Mouse (Mus musculus) midbrain, embryonic 16.5 days (tissue): Measurements from ENCODE around the gene Hbq1b. TPM values are rescaled to one million over a fixed set of nuclear protein-coding genes. Genes with fewer than 3 reads are reported as not detected.
A peak's percentile ranks its signal among the peaks of the same experiment; 100 is the strongest.
"Not testable (repeated sequence)": the region's sequence is repeated elsewhere in the genome, so short reads cannot be mapped to it uniquely, and the experiment has no call there.

ENCODE experiments used
- ATAC-seq: fragments of 200-750 bp; cut with Nextera tagmentation; 2 replicates; pipeline ENCODE4 v1.8.0; 2017; ENCODE audit warnings: moderate TSS enrichment
- H3K27ac ChIP-seq: fragments of 300-500 bp; sonication (generic); 2 replicates; pipeline ENCODE4 v1.5.1; 2014; ENCODE audit warnings: mild to moderate bottlenecking, low read length, mixed read lengths
- H3K27me3 ChIP-seq: fragments of 300-500 bp; sonication (generic); 2 replicates; pipeline ENCODE4 v1.6.1; 2014; ENCODE audit warnings: low read depth, low read length, mixed read lengths; ENCODE audit not compliant: control insufficient read depth, insufficient read depth
- H3K36me3 ChIP-seq: fragments of 300-500 bp; sonication (generic); 2 replicates; pipeline ENCODE4 v1.6.1; 2014; ENCODE audit warnings: mild to moderate bottlenecking, low read length, moderate library complexity, mixed read lengths; ENCODE audit not compliant: control insufficient read depth, insufficient read depth
- H3K4me1 ChIP-seq: fragments of 300-500 bp; sonication (generic); 2 replicates; pipeline ENCODE4 v1.6.1; 2014; ENCODE audit warnings: mild to moderate bottlenecking, low read length, mixed read lengths; ENCODE audit not compliant: control insufficient read depth, insufficient read depth
- H3K4me2 ChIP-seq: fragments of 300-500 bp; sonication (generic); 2 replicates; pipeline ENCODE4 v1.6.1; 2014; ENCODE audit warnings: mild to moderate bottlenecking, low read length, mixed read lengths
- H3K4me3 ChIP-seq: fragments of 300-500 bp; sonication (generic); 2 replicates; pipeline ENCODE4 v1.5.1; 2014; ENCODE audit warnings: low read depth, mild to moderate bottlenecking, low read length, moderate library complexity, mixed read lengths
- H3K9ac ChIP-seq: fragments of 300-500 bp; sonication (generic); 2 replicates; pipeline ENCODE4 v1.6.1; 2014; ENCODE audit warnings: low read depth, low read length, mixed read lengths
- H3K9me3 ChIP-seq: fragments of 300-500 bp; sonication (generic); replicated peaks from 2 replicates; pipeline ENCODE4 v1.6.1; 2014; ENCODE audit warnings: mild to moderate bottlenecking, low read length, mixed read lengths; ENCODE audit not compliant: control insufficient read depth, poor library complexity, severe bottlenecking
- WGBS: fragments of 180-500 bp; shearing (Covaris S2); extraction: QIAGEN DNeasy Blood & Tissue Kit; methylation state at CpG from one replicate; pipeline ENCODE4 v1.1.7; 2014; 5-methylcytosine and 5-hydroxymethylcytosine counted together
- polyA plus RNA-seq: library from polyadenylated mRNA; unstranded; fragments of >200 nt; fragmentation: Nextera tagmentation; extraction: Ambion mirVana; gene quantifications from 2 replicates; pipeline ENCODE4 v1.2.1, GENCODE M21; 2015

Gene Hbq1b
- polyA plus RNA-seq = 1.1 and 1.5 TPM in 2 replicates

GRCm38 (mm10) chr11:32286695-32287492 lies at the start of gene Hbq1b:
Gene Hbq1b (plus strand): TSS chr11:32286965.
- peak; percentile 86 for ATAC-seq
- Histone ChIP-seq H3K4me2 (peak within 1 kb of the TSS; percentile 56), H3K4me3 (peak within 1 kb of the TSS; percentile 34), H3K9ac (0 out of 2 replicates have a peak within 1 kb of the TSS, but pooled peaks have one; percentile 41)
- H3K27me3 ChIP-seq, H3K27ac ChIP-seq, H3K4me1 ChIP-seq, H3K36me3 ChIP-seq, H3K9me3 ChIP-seq: not testable (repeated sequence)
- 22% methylated on average over 30 of the region's 33 CpGs for WGBS

DNA sequence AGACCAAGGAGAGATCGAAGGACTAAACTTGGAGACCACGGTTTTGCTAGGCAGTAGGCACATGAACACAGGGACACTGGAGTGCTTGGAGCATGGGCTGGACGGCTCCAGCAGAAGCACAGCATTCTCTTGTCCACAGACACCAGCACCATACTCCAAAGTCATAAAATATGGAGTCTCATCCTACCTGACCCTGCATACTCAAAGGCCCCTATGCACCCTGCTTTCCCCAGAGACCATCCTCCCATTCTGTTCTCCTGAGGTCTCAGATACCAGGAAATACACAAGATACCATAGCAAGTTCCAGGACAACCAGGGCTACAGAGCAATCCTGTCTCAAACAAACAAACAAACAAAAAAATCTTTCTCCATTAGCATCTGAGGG lies 49.4 kb upstream of the Hbq1b start:
- H3K4me2 ChIP-seq = no peak overlapping the region
- 93% methylated on average over 3 of the region's 3 CpGs for WGBS
- peaks cover 10% of the 10 kb centered on the region for H3K36me3 ChIP-seq
- no peak for ATAC-seq
- H3K27me3 ChIP-seq = no peaks in the 10 kb centered on the region
- H3K9me3 ChIP-seq = no peaks in the 10 kb centered on the region
- H3K9ac ChIP-seq = no peak overlapping the region
- H3K4me3 ChIP-seq = no peak overlapping the region
- H3K27ac ChIP-seq = no peak overlapping the region
- H3K4me1 ChIP-seq = peaks cover 17% of the 10 kb centered on the region

- Histone ChIP-seq H3K27ac (no peak overlapping the region), H3K9ac (no peak overlapping the region), H3K4me2 (no peak overlapping the region), H3K4me1 (peaks cover 17% of the 10 kb centered on the region), H3K27me3 (no peaks in the 10 kb centered on the region), H3K36me3 (peaks cover 10% of the 10 kb centered on the region), H3K4me3 (no peak overlapping the region), H3K9me3 (no peaks in the 10 kb centered on the region)
- peak; percentile 49; the same call in 1 of the 2 replicates for ATAC-seq
- WGBS = 63% methylated on average over 5 of the region's 5 CpGs
Measured at GRCm38 (mm10) chr11:32238093-32238860, 48.5 kb upstream of the Hbq1b start.

GRCm38 (mm10) chr11:32241391-32241790 lies 45.4 kb upstream of the Hbq1b start:
- Histone ChIP-seq H3K4me2 (no peak overlapping the region), H3K36me3 (peaks cover 9% of the 10 kb centered on the region), H3K4me3 (no peak overlapping the region), H3K9ac (no peak overlapping the region), H3K4me1 (peaks cover 3% of the 10 kb centered on the region), H3K9me3 (no peaks in the 10 kb centered on the region), H3K27ac (no peak overlapping the region), H3K27me3 (no peaks in the 10 kb centered on the region)
- ATAC-seq = no peak

- H3K4me1 ChIP-seq = no peaks in the 10 kb centered on the region
- H3K36me3 ChIP-seq = peaks cover 16% of the 10 kb centered on the region
- no peaks in the 10 kb centered on the region for H3K9me3 ChIP-seq
- H3K27me3 ChIP-seq = no peaks in the 10 kb centered on the region
- H3K4me2 ChIP-seq = no peak overlapping the region
- no peak overlapping the region for H3K9ac ChIP-seq
- H3K27ac ChIP-seq = no peak overlapping the region
- ATAC-seq = no peak
- no peak overlapping the region for H3K4me3 ChIP-seq
- WGBS = 70% methylated on average over 3 of the region's 3 CpGs
Measured at GRCm38 (mm10) chr11:32242209-32242608, 44.6 kb upstream of the Hbq1b start.

DNA sequence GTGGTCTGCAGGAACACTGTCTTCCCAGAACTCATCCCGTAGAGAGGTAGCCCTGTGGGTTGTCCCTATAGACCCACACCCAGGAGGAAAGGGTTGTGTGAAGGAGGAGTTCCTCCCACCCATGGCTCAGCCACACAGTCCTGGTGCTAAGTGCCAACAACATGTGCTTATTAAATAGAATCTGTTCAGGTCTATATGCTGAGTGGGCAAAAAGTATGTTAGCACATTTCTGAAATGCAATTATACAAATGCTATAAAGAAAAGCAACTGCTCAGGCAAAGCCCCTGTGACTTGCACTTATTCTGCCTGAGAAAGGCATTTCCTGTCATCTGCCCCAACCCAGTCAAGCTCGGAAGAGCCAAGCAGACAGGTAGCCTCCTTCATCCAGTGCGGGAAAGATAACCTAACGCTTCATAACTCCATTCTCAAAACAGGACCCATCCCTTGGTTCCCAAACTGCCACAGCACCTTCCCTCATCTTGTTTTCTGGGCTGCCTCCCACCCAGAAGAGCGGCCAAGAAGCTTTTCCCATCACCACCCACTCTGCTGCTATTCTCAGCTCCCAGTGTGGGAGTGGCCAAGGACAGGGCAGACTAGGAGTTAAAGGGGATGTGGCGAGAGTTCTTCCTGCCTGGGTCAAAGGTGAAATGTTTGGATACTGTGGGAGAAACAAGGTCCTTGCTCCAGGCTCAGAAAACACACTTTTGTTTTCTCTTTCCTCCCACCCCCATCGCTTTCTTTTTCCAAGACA lies 43.4 kb upstream of the Hbq1b start:
- Histone ChIP-seq H3K4me2 (no peak overlapping the region), H3K4me3 (no peak overlapping the region), H3K9ac (no peak overlapping the region), H3K4me1 (no peaks in the 10 kb centered on the region), H3K9me3 (no peaks in the 10 kb centered on the region), H3K27ac (no peak overlapping the region), H3K27me3 (no peaks in the 10 kb centered on the region), H3K36me3 (peaks cover 19% of the 10 kb centered on the region)
- ATAC-seq = no peak
- 80% methylated on average over 7 of the region's 7 CpGs for WGBS

DNA sequence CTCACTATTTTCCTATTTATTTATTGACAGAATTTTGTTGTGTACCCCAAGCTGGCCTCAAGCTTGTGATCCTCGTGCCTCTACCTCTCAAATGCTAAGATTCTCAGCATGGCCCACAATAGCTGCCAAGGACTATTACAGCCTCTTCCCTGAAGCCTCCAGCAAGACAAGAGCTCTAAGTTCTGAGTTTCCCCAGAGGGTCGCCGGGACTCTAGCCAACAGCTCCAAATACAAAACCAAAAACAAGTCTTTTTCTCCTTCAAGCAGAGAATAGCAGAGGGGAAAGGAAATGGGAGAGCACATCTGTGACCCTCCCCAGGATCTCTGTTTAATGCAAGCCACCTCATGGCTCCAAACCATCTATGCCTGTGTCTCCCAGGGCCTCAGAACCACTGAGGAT lies 42.7 kb upstream of the Hbq1b start:
- Histone ChIP-seq H3K27me3 (no peaks in the 10 kb centered on the region), H3K9me3 (no peaks in the 10 kb centered on the region), H3K4me2 (no peak overlapping the region), H3K36me3 (peaks cover 19% of the 10 kb centered on the region), H3K9ac (no peak overlapping the region), H3K27ac (no peak overlapping the region), H3K4me1 (no peaks in the 10 kb centered on the region), H3K4me3 (no peak overlapping the region)
- no peak for ATAC-seq
- WGBS = 70% methylated on average over 3 of the region's 3 CpGs

- 91% methylated on average over 1 of the region's 1 CpGs for WGBS
- no peaks in the 10 kb centered on the region for H3K4me1 ChIP-seq
- peaks cover 19% of the 10 kb centered on the region for H3K36me3 ChIP-seq
Measured at GRCm38 (mm10) chr11:32244617-32245016, 42.1 kb upstream of the Hbq1b start.

More at GRCm38 (mm10) chr11:32244617-32245016, 42.1 kb upstream of the Hbq1b start:
- no peaks in the 10 kb centered on the region for H3K27me3 ChIP-seq
- H3K4me2 ChIP-seq = no peak overlapping the region
- H3K27ac ChIP-seq = no peak overlapping the region
- ATAC-seq = no peak
- H3K9me3 ChIP-seq = no peaks in the 10 kb centered on the region
- no peak overlapping the region for H3K9ac ChIP-seq
- H3K4me3 ChIP-seq = no peak overlapping the region
